Mouse (Mus musculus) frontal cortex, adult 2 months (tissue): ENCODE data around the gene Dscam. TPM values are rescaled to one million over a fixed set of nuclear protein-coding genes. Genes with fewer than 3 reads are reported as not detected.

Experiments used
- DNase-seq, 2 experiments: peaks; one replicate each; pipeline ENCODE4 v3.0.0; 2022; ENCODE audit warnings: low spot score in 1 of 2; ENCODE audit errors: extremely low spot score in 1 of 2
- polyA plus RNA-seq: library from polyadenylated mRNA; depleted of rRNA; stranded (reverse); fragments of >200 nt; gene quantifications from 2 replicates; pipeline ENCODE4 v1.2.3, GENCODE M21; 2012; rRNA removed

Dscam gene
- 21.5 and 23.6 TPM in 2 replicates for polyA plus RNA-seq

GRCm38 (mm10) chr16:97170513-97171081, at the start of gene Dscam:
TSS of gene Dscam (minus strand) at chr16:97170752.
- DNase-seq: peak in 1 of 2 experiments; percentile 45

GRCm38 (mm10) chr16:97219381-97219780, 48.8 kb upstream of the Dscam start:
- no peak for DNase-seq

- peak; percentile 69 to 83 for DNase-seq
Observed at GRCm38 (mm10) chr16:97209997-97210396, 39.4 kb upstream of the Dscam start.

GRCm38 (mm10) chr16:97208276-97208675, 37.7 kb upstream of the Dscam start:
- DNase-seq: no peak

GRCm38 (mm10) chr16:97204090-97204489, 33.5 kb upstream of the Dscam start:
- DNase-seq: no peak

- DNase-seq: no peak
Observed at GRCm38 (mm10) chr16:97203554-97203953, 33.0 kb upstream of the Dscam start.

- no peak for DNase-seq
Observed at GRCm38 (mm10) chr16:97194630-97195029, 24.1 kb upstream of the Dscam start.

- DNase-seq: no peak
Observed at GRCm38 (mm10) chr16:97194179-97194578, 23.6 kb upstream of the Dscam start.

GRCm38 (mm10) chr16:97192296-97192695, 21.7 kb upstream of the Dscam start:
- no peak for DNase-seq

- no peak for DNase-seq
Observed at GRCm38 (mm10) chr16:97190604-97191003, 20.1 kb upstream of the Dscam start.

GRCm38 (mm10) chr16:97171500-97171899, 948 bp upstream of the Dscam start:
- peak; percentile 55 to 72 for DNase-seq

- no peak for DNase-seq
Observed at GRCm38 (mm10) chr16:97169901-97170512, 545 bp downstream of the Dscam start.

GRCm38 (mm10) chr16:97168614-97169013, 1.9 kb downstream of the Dscam start:
- no peak for DNase-seq

GRCm38 (mm10) chr16:97168030-97168429, 2.5 kb downstream of the Dscam start:
- no peak for DNase-seq

GRCm38 (mm10) chr16:97166166-97166565, 4.4 kb downstream of the Dscam start:
- DNase-seq: no peak

GRCm38 (mm10) chr16:97165444-97166121, 5.0 kb downstream of the Dscam start:
- peak in 1 of 2 experiments; percentile 79 for DNase-seq

GRCm38 (mm10) chr16:97158279-97158678, 12.3 kb downstream of the Dscam start:
- DNase-seq: no peak

GRCm38 (mm10) chr16:97144544-97145194, 25.9 kb downstream of the Dscam start:
- no peak for DNase-seq

- no peak for DNase-seq
Observed at GRCm38 (mm10) chr16:97141943-97142342, 28.6 kb downstream of the Dscam start.

GRCm38 (mm10) chr16:97135003-97135827, 35.3 kb downstream of the Dscam start:
- DNase-seq: no peak
